Mouse (Mus musculus) embryo, embryonic 10 days (tissue): ENCODE data around the gene Ppard.

Experiments used
- DNase-seq: peaks from one replicate; pipeline ENCODE4 v3.0.0-alpha.2; 2015; ENCODE audit warnings: low spot score

Gene Ppard

DNA sequence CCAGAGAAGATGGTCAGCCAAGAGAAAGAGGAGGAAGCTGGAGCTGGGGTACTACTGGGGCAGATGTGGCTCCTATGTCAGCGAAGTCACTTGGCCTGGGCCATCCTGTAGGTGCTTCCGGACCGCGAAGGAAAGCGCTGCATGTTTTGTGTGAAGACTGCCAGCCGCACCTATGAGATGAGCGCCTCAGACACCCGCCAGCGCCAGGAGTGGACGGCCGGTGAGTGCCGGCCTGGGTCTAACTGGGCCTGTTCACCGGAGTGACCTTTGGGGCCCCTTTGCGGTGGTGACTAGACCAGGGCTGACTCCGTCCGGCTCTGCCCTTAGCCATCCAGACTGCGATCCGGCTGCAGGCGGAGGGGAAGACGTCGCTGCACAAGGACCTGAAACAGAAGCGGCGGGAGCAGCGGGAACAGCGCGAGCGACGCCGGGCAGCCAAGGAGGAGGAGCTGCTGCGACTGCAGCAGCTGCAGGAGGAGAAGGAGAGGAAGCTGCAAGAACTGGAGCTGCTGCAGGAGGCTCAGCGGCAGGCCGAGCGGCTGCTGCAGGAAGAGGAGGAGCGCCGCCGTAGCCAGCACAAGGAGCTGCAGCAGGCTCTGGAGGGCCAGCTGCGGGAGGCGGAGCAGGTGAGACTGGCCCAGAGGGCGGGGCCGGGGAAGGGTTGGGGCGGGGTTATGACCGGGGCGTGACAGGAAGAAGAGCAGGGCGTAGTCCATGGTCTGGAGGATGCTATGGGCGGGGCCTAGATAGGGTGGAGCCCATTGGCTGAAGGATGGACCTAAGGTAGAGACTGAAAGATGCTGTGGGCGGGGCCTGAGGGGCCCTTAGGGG, 8.7 kb upstream of the Ppard start:
- peak; percentile 93 for DNase-seq

GRCm38 (mm10) chr17:28224615-28225014, 7.9 kb upstream of the Ppard start:
- DNase-seq, result no peak

DNA sequence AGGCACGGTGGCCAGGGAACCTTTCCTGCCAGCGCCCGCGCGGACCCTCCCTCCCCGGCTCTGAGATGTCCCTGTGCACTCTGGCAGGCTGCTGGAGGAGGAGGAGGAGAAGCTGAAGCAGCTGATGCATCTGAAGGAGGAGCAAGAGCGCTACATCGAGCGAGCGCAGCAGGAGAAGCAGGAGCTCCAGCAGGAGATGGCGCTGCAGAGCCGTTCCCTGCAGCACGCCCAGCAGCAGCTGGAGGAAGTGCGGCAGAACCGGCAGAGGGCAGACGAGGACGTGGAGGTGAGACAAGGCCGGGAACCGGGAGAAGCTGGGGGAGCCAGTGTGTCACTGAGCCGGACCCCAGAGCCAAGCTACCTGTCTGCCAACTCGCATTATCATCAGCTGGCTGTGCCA, 6.5 kb upstream of the Ppard start:
- peak; percentile 97 for DNase-seq

DNA sequence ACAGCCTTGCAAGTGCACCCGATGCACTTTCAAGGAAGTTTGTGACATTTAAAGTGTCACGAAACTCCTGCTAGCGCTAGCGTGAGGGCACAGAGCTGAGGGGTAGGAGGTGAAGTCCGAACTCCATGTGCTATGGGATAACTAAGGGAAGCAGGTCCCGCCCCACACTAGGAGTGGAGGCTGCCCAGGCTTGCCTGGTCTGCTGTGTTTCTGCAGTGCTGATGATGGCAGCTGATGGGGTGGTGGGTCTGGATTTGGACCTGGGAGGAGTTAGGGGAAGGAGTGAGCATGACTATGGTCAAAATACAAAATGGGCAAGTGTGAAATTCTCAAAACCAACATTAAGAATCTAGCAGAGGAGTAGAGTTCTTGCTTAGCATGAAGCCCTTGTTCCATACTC, 2.0 kb upstream of the Ppard start:
- DNase-seq, result no peak

GRCm38 (mm10) chr17:28231026-28231736, 1.3 kb upstream of the Ppard start:
- no peak for DNase-seq

DNA sequence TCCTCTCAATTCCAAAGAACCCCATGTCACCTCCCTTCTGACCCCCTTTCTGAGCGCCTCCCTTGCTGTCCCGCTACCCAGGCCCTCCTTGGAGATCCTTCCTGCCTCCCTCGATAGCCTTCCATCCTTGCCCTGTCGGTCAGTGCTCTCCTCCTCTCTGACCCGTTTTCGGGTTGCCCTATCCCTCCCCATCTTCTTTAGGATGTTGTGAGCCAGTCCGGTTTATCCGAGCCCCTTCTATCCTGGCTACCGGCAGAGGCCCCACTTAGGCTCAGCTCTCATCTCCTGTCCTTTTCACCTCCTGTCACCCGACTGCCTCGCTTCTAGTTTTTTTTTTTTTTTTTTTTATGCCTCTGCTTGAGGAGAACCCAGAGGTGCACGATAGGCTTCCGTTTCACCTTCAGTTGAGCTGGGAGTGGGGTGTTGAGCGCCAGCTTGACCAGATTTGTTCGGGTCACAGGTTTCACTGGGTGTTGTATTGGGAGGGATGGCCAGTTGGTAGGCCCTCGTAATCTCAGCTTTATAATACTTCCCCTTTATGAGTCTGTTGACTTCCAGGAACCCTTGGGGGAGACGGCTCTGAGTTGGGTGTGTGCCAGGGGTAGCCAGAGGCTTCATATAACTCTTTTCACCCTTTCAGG, 711 bp downstream of the Ppard start:
- DNase-seq, result no peak

- DNase-seq, result no peak
Measured at GRCm38 (mm10) chr17:28234641-28235040, 2.1 kb downstream of the Ppard start.

- no peak for DNase-seq
Measured at GRCm38 (mm10) chr17:28235982-28236635, 3.6 kb downstream of the Ppard start.

GRCm38 (mm10) chr17:28236636-28237015, 4.1 kb downstream of the Ppard start:
- DNase-seq, result no peak

GRCm38 (mm10) chr17:28237362-28237761, 4.9 kb downstream of the Ppard start:
- no peak for DNase-seq

DNA sequence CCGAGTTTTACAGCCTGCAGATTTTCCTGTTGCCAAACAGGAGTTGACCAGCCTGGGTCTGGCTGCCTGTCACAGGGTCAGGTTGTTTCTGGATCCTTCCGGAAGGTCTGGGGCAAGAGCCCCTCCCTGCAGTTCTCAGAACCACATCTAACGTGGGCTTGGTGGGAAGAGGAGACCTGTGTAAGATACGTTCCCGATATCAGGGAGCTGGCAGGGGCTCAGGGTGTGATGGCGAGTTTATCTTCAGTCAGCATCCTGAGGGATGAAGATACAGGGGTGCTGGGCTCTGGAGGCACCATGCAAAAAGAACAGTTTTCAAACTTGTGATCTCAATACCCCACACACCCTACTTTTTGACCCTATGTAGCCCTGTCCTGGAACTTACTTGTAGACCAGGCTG, 5.4 kb downstream of the Ppard start:
- DNase-seq, result no peak

DNA sequence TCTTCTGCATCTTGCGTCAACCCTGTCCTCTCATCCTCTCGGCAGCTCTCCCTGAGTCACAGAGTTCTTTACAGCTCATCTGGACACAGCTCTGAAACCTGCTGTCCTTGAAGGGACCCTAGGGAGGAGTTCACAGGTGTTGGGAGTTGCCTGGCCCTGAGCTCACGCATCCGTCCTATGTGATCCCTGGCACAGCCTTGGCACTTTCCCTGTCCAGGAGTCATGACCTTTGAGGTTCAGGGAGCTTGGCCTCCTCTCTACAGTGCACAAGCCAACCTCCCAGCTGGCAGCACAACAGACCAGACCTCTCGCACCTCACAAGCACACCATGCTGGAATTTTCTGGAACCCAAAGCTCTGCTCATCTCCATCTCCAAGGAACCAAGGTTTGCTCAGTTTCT, 8.3 kb downstream of the Ppard start:
- no peak for DNase-seq

DNA sequence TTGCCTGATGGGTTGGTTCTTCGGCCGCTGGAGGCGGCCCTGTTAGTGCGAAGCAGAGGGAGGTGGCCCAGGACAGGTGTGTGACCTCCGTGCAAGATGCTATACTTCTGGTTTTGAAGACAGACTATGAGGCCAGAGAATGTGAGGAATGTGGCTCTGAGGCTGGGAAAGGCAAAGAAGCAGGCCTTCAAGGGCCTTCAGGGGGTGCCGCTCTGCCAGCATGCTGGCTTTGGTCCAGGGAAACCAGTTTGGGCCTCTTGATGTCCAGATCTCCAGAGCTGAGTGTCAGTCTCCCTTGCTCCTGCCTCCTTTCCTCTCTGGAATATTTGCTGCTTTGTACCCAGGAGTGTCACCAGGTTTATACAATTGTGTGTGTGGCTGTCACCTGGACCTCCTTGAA, 9.8 kb downstream of the Ppard start:
- no peak for DNase-seq

- DNase-seq, result no peak
Measured at GRCm38 (mm10) chr17:28244214-28244613, 11.7 kb downstream of the Ppard start.

DNA sequence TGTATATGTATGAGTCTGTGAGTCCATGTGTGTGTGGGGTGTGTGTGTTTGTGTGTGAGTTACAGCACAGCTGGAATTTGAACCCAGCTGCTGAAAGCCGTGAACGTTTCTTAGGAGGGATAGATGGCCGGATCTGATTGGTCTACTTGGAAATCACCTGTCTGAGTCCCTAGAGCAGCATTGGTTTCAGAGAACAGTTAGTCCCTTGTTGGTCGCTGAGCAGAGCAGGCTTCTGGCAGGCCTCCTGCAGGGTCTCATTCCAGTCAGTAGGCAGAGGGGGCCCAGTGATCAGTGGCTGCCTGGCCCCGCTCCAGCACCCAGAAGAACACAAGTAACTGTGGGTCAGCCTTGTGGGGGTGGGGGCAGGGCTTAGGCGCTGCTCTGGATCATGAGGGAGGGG, 12.2 kb downstream of the Ppard start:
- DNase-seq, result no peak

DNA sequence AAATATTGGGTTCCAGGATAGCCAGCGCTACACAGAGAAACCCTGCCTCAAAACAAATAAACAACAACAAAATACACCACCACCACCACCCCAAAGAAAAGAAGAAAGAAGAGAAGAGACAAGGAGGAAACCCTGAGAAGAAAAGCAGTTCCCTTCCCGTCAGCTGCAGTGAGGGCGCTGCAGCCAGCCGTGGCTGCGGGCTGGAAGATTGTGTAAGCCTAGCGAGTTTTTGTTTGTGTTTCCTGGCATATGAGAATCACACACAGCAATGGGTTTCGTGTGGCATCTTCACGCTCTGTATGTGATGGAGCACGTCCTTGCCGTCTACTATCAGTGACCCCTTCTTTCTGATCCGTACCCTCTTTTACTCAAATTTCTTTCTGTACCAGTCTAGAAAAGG, 14.1 kb downstream of the Ppard start:
- DNase-seq, result no peak

- DNase-seq, result peak; percentile 52
Measured at GRCm38 (mm10) chr17:28247613-28248012, 15.1 kb downstream of the Ppard start.

DNA sequence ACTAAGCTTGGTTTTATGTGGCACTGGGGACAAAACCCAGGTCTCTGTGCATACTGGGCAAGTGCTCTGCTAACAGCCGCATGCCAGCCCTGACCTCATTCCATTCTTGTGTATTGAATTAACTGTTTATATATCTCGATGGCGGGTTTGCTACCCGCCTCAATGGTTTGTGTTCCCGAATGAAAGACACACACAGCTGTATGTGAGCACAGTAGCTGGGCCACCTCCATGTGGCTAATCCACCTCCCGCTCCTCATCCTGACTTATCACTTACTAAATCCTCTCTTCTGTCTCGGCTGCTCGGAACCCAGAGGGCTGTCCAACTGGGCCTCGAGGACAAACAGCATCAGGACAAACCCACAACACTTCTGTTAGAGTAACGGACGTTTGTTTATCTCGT, 16.6 kb downstream of the Ppard start:
- DNase-seq, result no peak

DNA sequence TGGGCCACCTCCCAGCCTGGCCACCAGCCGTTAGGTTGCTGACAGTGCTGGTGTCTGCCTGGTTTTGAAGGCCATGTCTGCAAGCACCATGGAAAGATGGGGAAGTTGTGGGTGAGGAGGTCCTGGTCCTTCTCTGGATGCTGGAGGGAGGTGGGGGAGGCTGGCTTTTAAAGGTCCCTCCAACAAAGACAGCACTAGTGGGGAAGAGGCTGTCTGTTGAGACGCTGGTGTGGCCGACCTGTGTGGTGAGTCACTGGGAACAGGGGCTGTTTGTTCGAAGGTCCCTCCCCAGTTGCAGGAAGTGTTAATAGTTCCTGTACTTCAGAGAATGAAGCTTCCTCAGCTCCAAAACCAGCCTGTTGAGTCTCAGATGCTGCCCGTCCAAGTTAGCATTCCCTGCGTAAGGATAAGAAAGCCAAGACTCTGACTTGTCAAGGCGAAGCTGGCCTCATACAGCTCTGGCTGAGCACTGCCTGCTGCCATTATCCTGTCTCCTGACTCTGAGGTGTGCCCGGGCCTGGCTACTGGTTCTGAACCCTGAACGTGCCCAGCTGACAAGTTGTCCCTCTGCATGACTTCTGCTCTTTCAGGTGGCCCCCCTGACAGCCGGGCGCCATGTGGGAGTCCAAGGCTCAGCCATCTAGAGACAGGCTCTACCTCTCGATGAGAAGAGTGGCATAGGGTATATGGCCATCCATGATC, 19.2 kb downstream of the Ppard start:
- DNase-seq, result no peak

DNA sequence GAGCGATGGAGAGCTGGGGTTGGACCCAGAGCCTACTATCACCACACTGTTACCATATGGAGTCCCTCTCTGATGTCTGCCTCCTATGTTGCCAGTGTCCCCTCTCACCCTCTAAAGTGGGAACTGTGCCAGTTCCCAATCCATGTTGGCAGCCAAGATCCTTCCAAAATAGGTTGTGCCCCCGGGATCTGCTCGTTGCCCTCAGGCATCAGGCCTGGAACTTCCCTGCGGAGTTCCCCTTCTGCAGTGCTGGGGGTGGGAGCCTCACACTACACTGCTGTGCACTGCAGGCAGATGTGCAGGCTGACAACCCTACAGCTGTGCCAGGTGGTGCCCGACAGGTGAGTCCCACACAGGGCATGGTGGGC, 19.8 kb downstream of the Ppard start:
- DNase-seq, result no peak

GRCm38 (mm10) chr17:28253216-28253615, 20.7 kb downstream of the Ppard start:
- peak; percentile 42 for DNase-seq

- no peak for DNase-seq
Measured at GRCm38 (mm10) chr17:28254804-28255203, 22.3 kb downstream of the Ppard start.
